Mouse (Mus musculus) forebrain, embryonic 16.5 days (tissue): ENCODE data around the gene Rora. TPM values are rescaled to one million over a fixed set of nuclear protein-coding genes. Genes with fewer than 3 reads are reported as not detected.
A peak's percentile ranks its signal among the peaks of the same experiment; 100 is the strongest.

Source experiments
- ATAC-seq: fragments of 200-750 bp; cut with Nextera tagmentation; 2 replicates; pipeline ENCODE4 v1.8.0; 2017; ENCODE audit warnings: mild to moderate bottlenecking, moderate library complexity
- H3K27ac ChIP-seq: fragments of 300-500 bp; sonication (generic); 2 replicates; pipeline ENCODE4 v1.5.1; 2014; ENCODE audit warnings: low read length, control low read depth
- H3K27me3 ChIP-seq: fragments of 300-500 bp; sonication (generic); replicated peaks from 2 replicates; pipeline ENCODE4 v1.6.1; 2014; ENCODE audit warnings: low read length; ENCODE audit not compliant: control insufficient read depth, insufficient read depth
- H3K36me3 ChIP-seq: fragments of 300-500 bp; sonication (generic); 2 replicates; pipeline ENCODE4 v1.6.1; 2014; ENCODE audit not compliant: control insufficient read depth, insufficient read depth
- H3K4me1 ChIP-seq: fragments of 300-500 bp; sonication (generic); replicated peaks from 2 replicates; pipeline ENCODE4 v1.6.1; 2014; ENCODE audit warnings: low read length; ENCODE audit not compliant: control insufficient read depth, insufficient read depth
- H3K4me2 ChIP-seq: fragments of 300-500 bp; sonication (generic); 2 replicates; pipeline ENCODE4 v1.6.1; 2014; ENCODE audit warnings: mild to moderate bottlenecking, low read length, control low read depth
- H3K4me3 ChIP-seq: fragments of 300-500 bp; sonication (generic); replicated peaks from 2 replicates; pipeline ENCODE4 v1.5.1; 2014; ENCODE audit warnings: mild to moderate bottlenecking, low read length, control low read depth
- H3K9ac ChIP-seq: fragments of 300-500 bp; sonication (generic); replicated peaks from 2 replicates; pipeline ENCODE4 v1.6.1; 2014; ENCODE audit warnings: low read depth, low read length, control low read depth
- H3K9me3 ChIP-seq: fragments of 300-500 bp; sonication (generic); 2 replicates; pipeline ENCODE4 v1.6.1; 2016; ENCODE audit warnings: low read length; ENCODE audit not compliant: control insufficient read depth
- WGBS: fragments of 180-500 bp; shearing (Covaris S2); extraction: QIAGEN DNeasy Blood & Tissue Kit; methylation state at CpG from one replicate; pipeline ENCODE4 v1.1.7; 2014; 5-methylcytosine and 5-hydroxymethylcytosine counted together
- polyA plus RNA-seq: library from polyadenylated mRNA; unstranded; fragments of >200 nt; fragmentation: Nextera tagmentation; extraction: Ambion mirVana; gene quantifications from 2 replicates; pipeline ENCODE4 v1.2.1, GENCODE M21; 2015

Gene Rora
- polyA plus RNA-seq, 1 experiment from 2014 or later = 7.9 TPM

GRCm38 (mm10) chr9:69357834-69358233 lies 704.2 kb downstream of the Rora start:
- no peak for ATAC-seq
- H3K27ac ChIP-seq = no peak overlapping the region
- peaks cover 24% of the 10 kb centered on the region for H3K4me1 ChIP-seq
- H3K27me3 ChIP-seq = peaks cover 2% of the 10 kb centered on the region; the same call in 1 of the 2 replicates
- no peaks in the 10 kb centered on the region for H3K36me3 ChIP-seq
- H3K4me2 ChIP-seq = no peak overlapping the region
- H3K9ac ChIP-seq = no peak overlapping the region
- H3K9me3 ChIP-seq = no peaks in the 10 kb centered on the region
- no peak overlapping the region for H3K4me3 ChIP-seq
- 37% methylated on average over 3 of the region's 3 CpGs for WGBS

GRCm38 (mm10) chr9:69358797-69359196 lies 705.2 kb downstream of the Rora start:
- peak; percentile 60; the same call in 1 of the 2 replicates for ATAC-seq
- Histone ChIP-seq H3K4me1 (peaks cover 20% of the 10 kb centered on the region), H3K27ac (no peak overlapping the region), H3K27me3 (peaks cover 2% of the 10 kb centered on the region; the same call in 1 of the 2 replicates), H3K4me3 (no peak overlapping the region), H3K9me3 (no peaks in the 10 kb centered on the region), H3K36me3 (no peaks in the 10 kb centered on the region), H3K9ac (peak overlapping the region; percentile 15), H3K4me2 (peak overlapping the region; percentile 8; the same call in 1 of the 2 replicates)
- 34% methylated on average over 6 of the region's 6 CpGs for WGBS

GRCm38 (mm10) chr9:69361951-69362445 lies 708.4 kb downstream of the Rora start:
- no peak overlapping the region for H3K4me3 ChIP-seq
- H3K27me3 ChIP-seq = no peaks in the 10 kb centered on the region; the same call in 1 of the 2 replicates
- peaks cover 8% of the 10 kb centered on the region for H3K4me1 ChIP-seq
- H3K4me2 ChIP-seq = no peak overlapping the region
- H3K36me3 ChIP-seq = no peaks in the 10 kb centered on the region
- H3K9ac ChIP-seq = no peak overlapping the region
- H3K27ac ChIP-seq = no peak overlapping the region
- no peak for ATAC-seq
- H3K9me3 ChIP-seq = no peaks in the 10 kb centered on the region
- WGBS = 84% methylated on average over 8 of the region's 8 CpGs

- no peak for ATAC-seq
- Histone ChIP-seq H3K4me2 (no peak overlapping the region), H3K27ac (no peak overlapping the region), H3K4me1 (peaks cover 8% of the 10 kb centered on the region), H3K9ac (no peak overlapping the region), H3K4me3 (no peak overlapping the region), H3K9me3 (no peaks in the 10 kb centered on the region), H3K36me3 (no peaks in the 10 kb centered on the region), H3K27me3 (no peaks in the 10 kb centered on the region; the same call in 1 of the 2 replicates)
- WGBS = 47% methylated on average over 4 of the region's 4 CpGs
These were observed 709.2 kb downstream of the Rora start for GRCm38 (mm10) chr9:69362766-69363165.

- no peak overlapping the region for H3K9ac ChIP-seq
- no peaks in the 10 kb centered on the region for H3K36me3 ChIP-seq
- ATAC-seq = peak; percentile 62
- peaks cover 2% of the 10 kb centered on the region for H3K4me1 ChIP-seq
- 39% methylated on average over 16 of the region's 16 CpGs for WGBS
- peak overlapping the region; percentile 13; the same call in 1 of the 2 replicates for H3K4me3 ChIP-seq
- H3K27me3 ChIP-seq = no peaks in the 10 kb centered on the region
- no peaks in the 10 kb centered on the region for H3K9me3 ChIP-seq
- no peak overlapping the region for H3K27ac ChIP-seq
- H3K4me2 ChIP-seq = peak overlapping the region; percentile 12; the same call in 1 of the 2 replicates
These were observed 710.5 kb downstream of the Rora start for GRCm38 (mm10) chr9:69364117-69364516.

- 77% methylated on average over 4 of the region's 4 CpGs for WGBS
- H3K9ac ChIP-seq = no peak overlapping the region
These were observed 713.5 kb downstream of the Rora start for GRCm38 (mm10) chr9:69367055-69367454.

GRCm38 (mm10) chr9:69368071-69368470 lies 714.5 kb downstream of the Rora start:
- no peaks in the 10 kb centered on the region for H3K36me3 ChIP-seq
- H3K4me3 ChIP-seq = no peak overlapping the region
- H3K9ac ChIP-seq = no peak overlapping the region
- 73% methylated on average over 8 of the region's 8 CpGs for WGBS
- no peak overlapping the region for H3K4me2 ChIP-seq
- no peaks in the 10 kb centered on the region for H3K9me3 ChIP-seq
- H3K27ac ChIP-seq = no peak overlapping the region
- ATAC-seq = no peak
- no peaks in the 10 kb centered on the region; the same call in 1 of the 2 replicates for H3K4me1 ChIP-seq
- no peaks in the 10 kb centered on the region for H3K27me3 ChIP-seq

More at GRCm38 (mm10) chr9:69367055-69367454, 713.5 kb downstream of the Rora start:
- H3K4me1 ChIP-seq = no peaks in the 10 kb centered on the region
- ATAC-seq = no peak
- no peak overlapping the region for H3K4me2 ChIP-seq
- H3K36me3 ChIP-seq = no peaks in the 10 kb centered on the region
- H3K27ac ChIP-seq = no peak overlapping the region
- no peaks in the 10 kb centered on the region for H3K27me3 ChIP-seq
- no peak overlapping the region for H3K4me3 ChIP-seq
- H3K9me3 ChIP-seq = no peaks in the 10 kb centered on the region

- Histone ChIP-seq H3K9me3 (no peaks in the 10 kb centered on the region), H3K27me3 (no peaks in the 10 kb centered on the region), H3K27ac (no peak overlapping the region), H3K4me2 (no peak overlapping the region), H3K4me1 (no peaks in the 10 kb centered on the region; the same call in 1 of the 2 replicates), H3K36me3 (no peaks in the 10 kb centered on the region), H3K4me3 (no peak overlapping the region), H3K9ac (no peak overlapping the region)
- ATAC-seq = no peak
- 71% methylated on average over 11 of the region's 11 CpGs for WGBS
These were observed 717.6 kb downstream of the Rora start for GRCm38 (mm10) chr9:69371046-69371724.

GRCm38 (mm10) chr9:69372871-69373270 lies 719.3 kb downstream of the Rora start:
- Histone ChIP-seq H3K9ac (no peak overlapping the region), H3K27ac (no peak overlapping the region), H3K4me1 (no peaks in the 10 kb centered on the region; the same call in 1 of the 2 replicates), H3K27me3 (no peaks in the 10 kb centered on the region), H3K4me2 (no peak overlapping the region), H3K9me3 (no peaks in the 10 kb centered on the region), H3K4me3 (no peak overlapping the region), H3K36me3 (no peaks in the 10 kb centered on the region)
- ATAC-seq = no peak
- 18% methylated on average over 4 of the region's 4 CpGs for WGBS
